Mouse (Mus musculus) layer of hippocampus, adult 11-12 months (tissue): ENCODE results near the gene Galm.
A peak's percentile ranks its signal among the peaks of the same experiment; 100 is the strongest.
"Not testable (repeated sequence)": the region's sequence is repeated elsewhere in the genome, so short reads cannot be mapped to it uniquely, and the experiment has no call there.

Source experiments
- DNase-seq: peaks from one replicate; pipeline ENCODE4 v3.0.0; 2022; ENCODE audit warnings: low spot score

The Galm gene

DNA sequence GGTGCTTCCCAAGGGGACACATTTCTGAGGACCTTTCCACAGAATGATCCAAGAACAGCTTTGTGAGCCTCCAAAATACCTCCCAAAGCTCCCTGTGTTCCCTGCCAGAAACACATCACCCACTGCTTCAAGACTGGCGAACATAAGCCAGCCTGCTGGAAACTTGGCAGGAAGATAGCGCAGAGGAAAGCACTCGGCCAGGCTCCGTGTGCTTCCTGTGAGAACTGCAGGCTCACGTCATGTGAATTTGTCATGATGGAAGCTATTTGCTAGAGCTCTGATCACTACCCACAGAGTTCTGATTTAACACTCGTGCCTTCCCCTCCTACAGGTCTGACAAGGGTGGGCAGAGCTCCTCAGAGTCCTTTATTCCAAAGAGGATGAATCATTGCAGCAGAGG lies 38.5 kb downstream of the Galm start:
- DNase-seq = peak; percentile 79

- DNase-seq = peak; percentile 48
Observed at GRCm38 (mm10) chr17:80166346-80166745, 39.1 kb downstream of the Galm start.

GRCm38 (mm10) chr17:80167436-80167835 lies 40.2 kb downstream of the Galm start:
- no peak for DNase-seq

DNA sequence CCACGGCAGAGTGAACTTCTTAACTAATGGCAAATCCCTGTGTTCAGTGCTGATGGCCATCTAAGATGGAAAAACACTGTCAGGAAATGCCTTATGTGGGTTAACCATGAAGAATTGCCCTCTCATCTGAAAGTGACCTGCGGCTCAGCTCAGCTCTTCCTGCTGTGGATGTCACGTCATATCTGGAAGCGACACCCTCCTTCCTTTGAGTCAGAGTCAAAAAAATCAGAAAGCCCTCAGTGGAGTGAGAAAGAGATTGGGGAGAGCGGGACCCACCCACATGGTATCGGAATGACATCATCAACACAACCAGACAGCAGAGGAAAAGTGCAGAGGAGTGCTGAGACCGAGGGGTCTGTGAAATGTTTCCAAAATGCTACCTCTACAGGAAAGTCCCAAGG lies 40.6 kb downstream of the Galm start:
- DNase-seq = no peak

GRCm38 (mm10) chr17:80168425-80169182 lies 41.3 kb downstream of the Galm start:
- DNase-seq = peak; percentile 69

DNA sequence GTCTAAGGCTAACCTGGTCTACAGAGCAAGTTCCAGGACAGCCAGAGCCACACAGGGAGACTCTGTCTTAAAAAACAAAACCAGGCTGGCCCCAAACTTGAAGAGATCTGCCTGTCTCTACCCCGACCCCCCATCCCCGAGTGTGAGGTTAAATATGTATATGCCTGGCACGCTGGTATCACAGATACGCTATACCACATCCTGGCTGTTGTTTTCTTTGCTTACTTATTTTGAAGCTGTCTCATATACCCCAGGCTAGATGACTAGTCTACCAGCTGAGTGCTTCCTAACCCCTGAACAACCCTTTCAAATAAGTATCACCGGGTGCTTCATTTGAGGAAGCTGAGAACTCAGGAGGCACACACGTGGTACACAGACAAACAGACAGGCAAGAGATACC lies 42.5 kb downstream of the Galm start:
- no peak for DNase-seq

DNA sequence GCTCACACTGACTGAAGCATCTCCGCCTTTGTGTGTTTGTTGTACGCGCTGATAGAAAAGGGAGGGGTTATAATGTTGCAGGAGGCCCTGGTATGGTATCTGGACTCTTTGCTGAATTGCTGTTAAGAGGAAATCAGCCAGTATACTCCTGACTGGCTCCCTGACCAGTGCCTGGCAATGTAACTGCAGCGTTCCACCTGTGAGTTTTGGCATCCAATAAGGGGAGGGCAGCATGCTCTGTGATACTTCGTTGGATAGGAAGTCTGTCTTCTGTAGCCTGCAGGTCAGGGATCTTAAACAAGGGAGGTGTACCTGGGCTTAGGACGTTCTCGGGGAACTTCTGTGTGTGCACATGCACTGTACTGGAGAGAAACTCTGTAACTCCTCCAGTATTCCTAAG lies 43.7 kb downstream of the Galm start:
- no peak for DNase-seq

- DNase-seq = no peak
Observed at GRCm38 (mm10) chr17:80171948-80172347, 44.7 kb downstream of the Galm start.

- no peak for DNase-seq
Observed at GRCm38 (mm10) chr17:80172761-80173160, 45.5 kb downstream of the Galm start.

- no peak for DNase-seq
Observed at GRCm38 (mm10) chr17:80173708-80174107, 46.4 kb downstream of the Galm start.

GRCm38 (mm10) chr17:80174146-80174545 lies 46.9 kb downstream of the Galm start:
- no peak for DNase-seq

DNA sequence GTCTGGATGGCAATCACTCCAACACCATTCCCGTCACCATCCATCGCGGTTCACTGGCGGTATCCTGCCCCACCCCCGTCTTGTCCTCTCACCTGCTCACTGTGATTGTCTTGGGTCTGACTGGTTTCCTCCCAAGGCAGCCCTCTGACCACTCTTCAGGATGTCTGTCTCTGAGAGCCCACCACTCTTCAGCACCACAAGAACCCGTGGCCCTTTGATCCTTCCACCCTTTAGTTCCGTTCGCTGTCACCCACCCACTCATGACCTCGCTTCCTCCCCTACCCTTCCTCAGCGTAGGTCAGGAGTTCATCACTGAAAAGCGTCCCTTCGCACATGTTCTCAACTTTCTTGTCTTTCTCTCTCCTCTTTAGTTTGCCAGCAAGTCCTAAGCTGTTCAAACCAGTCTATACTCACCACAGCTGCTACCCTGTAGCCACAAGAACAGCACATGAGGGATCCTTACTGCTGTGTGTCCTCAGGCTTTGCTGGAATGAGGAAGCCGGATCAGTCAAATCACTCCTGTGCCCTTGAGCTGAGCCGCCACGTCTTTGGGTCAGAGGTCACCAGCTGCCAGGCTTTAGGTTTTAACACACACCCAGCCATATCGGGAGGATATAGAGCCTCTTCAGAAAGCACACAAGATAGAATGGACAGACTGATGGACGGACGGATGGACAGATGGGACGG lies 47.6 kb downstream of the Galm start:
- DNase-seq = no peak

- DNase-seq = no peak
Observed at GRCm38 (mm10) chr17:80175386-80175739, 48.1 kb downstream of the Galm start.

DNA sequence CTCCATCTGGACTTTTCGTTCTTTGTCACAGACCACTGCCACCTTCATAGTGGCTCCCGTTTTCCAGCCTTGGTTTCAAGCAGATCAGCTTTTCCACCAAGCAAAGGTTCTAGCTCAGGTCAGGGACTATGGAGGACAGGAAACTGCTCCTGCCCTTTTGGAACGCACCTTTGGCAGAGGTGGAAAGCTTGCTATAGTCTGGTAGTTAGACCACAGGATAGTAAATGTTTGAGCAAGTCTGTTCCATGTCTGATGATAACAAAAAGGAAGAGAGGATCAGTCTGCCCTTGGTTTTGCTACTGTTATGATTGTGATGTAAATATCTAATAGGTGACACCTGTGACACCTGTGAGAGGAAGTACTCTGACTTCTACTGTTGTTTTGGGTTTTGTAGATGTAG lies 48.7 kb downstream of the Galm start:
- DNase-seq = no peak

- DNase-seq = not testable (repeated sequence)
Observed at GRCm38 (mm10) chr17:80178846-80179245, 51.6 kb downstream of the Galm start.

- DNase-seq = peak; percentile 75
Observed at GRCm38 (mm10) chr17:80179959-80180358, 52.7 kb downstream of the Galm start.

DNA sequence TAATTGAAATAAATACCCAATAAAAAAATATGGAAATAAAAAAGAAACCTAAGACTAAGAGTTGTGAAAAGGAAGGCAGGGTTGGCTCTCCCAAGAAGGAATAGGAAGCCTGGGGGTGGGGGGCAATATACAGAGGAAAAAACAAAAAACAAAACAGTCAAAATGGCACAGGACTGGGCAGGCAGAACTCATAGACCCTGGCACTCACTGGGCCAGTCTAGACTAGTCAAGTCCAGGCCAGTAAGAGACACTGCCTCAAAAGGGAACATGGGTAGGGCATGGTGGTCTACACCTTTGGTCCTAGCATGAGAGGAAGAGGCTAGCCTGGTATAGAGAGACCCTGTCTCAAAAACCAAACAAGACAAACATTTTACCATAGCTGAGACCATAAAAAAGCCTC lies 53.2 kb downstream of the Galm start:
- DNase-seq = no peak

DNA sequence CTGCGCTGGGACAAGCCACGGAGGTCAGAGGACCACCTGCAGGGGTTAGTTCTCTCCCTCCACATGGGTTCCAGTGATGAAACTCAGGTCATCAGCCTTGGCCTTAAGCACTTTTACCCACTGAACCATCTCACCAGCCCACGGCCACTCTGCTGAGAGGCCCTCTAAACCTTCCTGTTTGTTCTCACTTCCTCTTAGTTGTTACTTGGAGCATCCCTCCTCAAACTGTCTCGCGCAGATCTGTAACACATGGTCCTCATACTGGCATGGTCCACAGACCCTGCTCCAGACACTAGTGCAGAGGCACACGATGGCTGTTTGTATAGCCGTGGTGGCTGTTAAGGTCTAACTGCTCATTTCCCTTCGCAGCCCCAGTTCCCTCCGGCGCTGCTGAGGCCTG lies 56.3 kb downstream of the Galm start:
- DNase-seq = no peak

DNA sequence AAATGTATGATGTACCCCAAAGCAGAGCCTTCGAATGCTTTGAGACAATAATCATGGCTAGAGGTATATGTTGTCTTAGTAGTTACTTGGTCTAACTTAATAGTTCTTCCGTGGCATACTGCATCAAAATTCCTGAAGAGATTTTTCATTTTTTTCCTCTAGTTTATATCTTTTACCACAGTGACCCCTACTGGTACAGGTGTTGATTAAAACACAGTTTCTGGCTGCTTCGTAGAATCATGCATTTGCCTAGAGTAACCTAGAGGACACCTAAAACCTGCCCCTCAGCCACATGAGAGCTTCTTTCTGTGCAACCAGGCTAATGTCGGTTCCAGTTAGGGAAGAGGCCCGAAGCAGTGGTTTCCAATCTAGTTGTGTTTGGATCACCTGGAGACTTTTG lies 65.8 kb downstream of the Galm start:
- no peak for DNase-seq

- no peak for DNase-seq
Observed at GRCm38 (mm10) chr17:80199160-80199778, 72.0 kb downstream of the Galm start.

GRCm38 (mm10) chr17:80205657-80206056 lies 78.4 kb downstream of the Galm start:
- DNase-seq = no peak

- peak; percentile 41 for DNase-seq
Observed at GRCm38 (mm10) chr17:80206301-80206670, 79.0 kb downstream of the Galm start.
